Mouse (Mus musculus) left cerebral cortex, adult 2 months (tissue): ENCODE measurements at regions not wholly inside any gene's neighbourhood (a gene's known extent, or its start where the extent isn't known, plus 50 kb on each side); places are given as distances from the start of the nearest gene placed in this dataset.

Source experiments
- DNase-seq, 2 experiments: peaks; one replicate each; pipeline ENCODE4 v3.0.0; 2021 to 2022; ENCODE audit warnings: low spot score in 2 of 2, mixed read lengths in 1 of 2; ENCODE audit errors: extremely low spot score in 1 of 2
- H3K27ac ChIP-seq: fragments of 200-600 bp; 2 replicates; pipeline ENCODE4 v1.8.1; 2022
- H3K4me3 ChIP-seq: fragments of 200-600 bp; 2 replicates; pipeline ENCODE4 v1.8.1; 2022
- CTCF ChIP-seq: fragments of 200-600 bp; IDR thresholded peaks from 2 replicates; pipeline ENCODE4 v1.8.1; 2022; ENCODE audit warnings: antibody characterized with exemption, mild to moderate bottlenecking, moderate library complexity
- intact Hi-C: fragments of 180-260 bp; cut with DNase I; formaldehyde crosslinking; loops from one replicate; pipeline ENCODE4 v1.15.1; 2025

DNA sequence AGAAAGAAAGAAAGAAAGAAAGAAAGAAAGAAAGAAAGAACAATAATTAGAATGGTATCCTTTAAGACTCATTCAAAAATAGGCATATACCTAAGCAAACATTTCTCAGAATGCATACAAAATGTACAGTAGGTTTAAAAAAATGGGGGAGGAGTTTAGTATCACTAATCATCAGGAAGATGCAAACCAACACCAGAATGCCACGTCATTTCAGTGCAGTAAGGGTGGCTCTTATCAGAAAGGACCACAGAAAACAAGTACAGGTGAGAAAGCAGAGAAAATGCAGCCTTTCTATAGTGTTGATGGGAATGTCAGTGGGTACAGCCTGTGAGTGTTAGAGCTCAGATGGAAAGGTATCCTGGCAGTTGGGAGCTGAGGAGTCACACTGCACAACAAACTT, 55.6 kb upstream of the Gm47985 start:
- intact Hi-C loops, result loop anchor here (5.0 kb wide), 1 partner anchor 39 kb away; no protein-coding TSS in a partner anchor
- no peak for DNase-seq
- no peak for TF ChIP-seq CTCF
- Histone ChIP-seq H3K4me3 (no peak overlapping the region), H3K27ac (no peak overlapping the region)

DNA sequence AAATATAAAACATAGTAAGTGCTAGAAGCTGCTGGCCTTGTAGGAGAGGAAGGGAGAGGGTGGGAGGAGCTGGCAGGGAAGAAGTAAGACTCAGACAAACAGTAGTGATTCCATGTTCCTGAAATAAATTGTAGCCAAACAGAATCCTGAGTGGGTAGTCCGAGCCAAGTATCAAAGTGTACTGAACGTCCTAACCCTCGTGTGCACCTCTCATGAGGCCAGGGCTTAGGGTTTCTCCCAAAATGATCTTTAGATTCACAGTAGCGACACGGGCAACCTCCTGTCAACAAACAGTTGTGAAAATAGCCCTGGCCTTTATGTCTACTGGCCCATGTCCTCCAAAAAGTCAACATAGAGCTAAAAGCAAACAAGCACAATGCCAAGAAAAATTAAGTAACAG, 54.3 kb upstream of the Gm47985 start:
- no peak overlapping the region for H3K4me3 ChIP-seq
- intact Hi-C loops, result loop anchor here (5.0 kb wide), 1 partner anchor 41 kb away; no protein-coding TSS in a partner anchor
- TF ChIP-seq CTCF, result no peak

DNA sequence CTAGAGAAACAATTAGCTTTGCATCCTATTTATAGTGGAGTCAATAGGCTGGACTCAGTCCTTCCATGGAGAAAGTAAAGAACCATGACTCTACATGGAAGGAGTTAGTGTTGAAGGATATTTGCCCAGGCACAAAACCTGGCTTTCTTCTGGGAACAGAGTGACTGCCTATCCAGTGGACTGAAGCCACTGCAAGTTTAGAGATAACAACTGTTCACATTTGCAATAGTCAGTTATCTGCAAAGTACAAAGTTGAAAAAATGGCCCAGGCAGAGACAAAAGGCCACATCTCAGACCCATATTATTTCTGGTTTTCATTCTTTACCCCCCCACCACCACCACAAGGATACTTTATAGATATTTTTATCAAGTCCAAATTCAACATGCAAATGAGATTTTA, 53.4 kb upstream of the Gm47985 start:
- intact Hi-C loops, result loop anchor here (5.0 kb wide), 1 partner anchor 42 kb away; no protein-coding TSS in a partner anchor
- H3K4me3 ChIP-seq, result no peak overlapping the region
- no peak for DNase-seq
- H3K27ac ChIP-seq, result no peak overlapping the region
- no peak for TF ChIP-seq CTCF

More for the DNA sequence above, 54.3 kb upstream of the Gm47985 start:
- DNase-seq, result no peak
- H3K27ac ChIP-seq, result no peak overlapping the region; the same call in 1 of the 2 replicates

DNA sequence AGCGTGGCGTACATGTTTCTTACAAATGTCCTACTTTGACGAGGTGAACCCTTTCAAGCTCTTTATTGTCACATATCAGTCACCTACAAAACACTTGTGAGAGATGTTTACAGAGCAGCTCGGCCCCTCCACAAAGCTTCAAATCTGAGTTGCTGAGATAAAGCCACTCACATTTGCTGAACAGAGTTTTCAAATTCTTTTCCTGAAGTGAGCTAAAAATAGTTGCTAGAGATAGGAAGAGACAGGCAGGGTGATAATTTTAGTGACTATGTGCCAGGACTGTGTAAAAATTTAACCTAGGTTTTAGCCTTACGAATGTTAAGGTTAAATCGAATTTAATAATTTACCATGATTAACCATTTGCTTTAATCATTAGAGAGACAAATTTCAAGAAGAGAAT, 52.3 kb upstream of the Gm47985 start:
- TF ChIP-seq CTCF, result no peak
- H3K4me3 ChIP-seq, result no peak overlapping the region
- DNase-seq, result no peak
- no peak overlapping the region for H3K27ac ChIP-seq
- intact Hi-C loops, result no loop called here

DNA sequence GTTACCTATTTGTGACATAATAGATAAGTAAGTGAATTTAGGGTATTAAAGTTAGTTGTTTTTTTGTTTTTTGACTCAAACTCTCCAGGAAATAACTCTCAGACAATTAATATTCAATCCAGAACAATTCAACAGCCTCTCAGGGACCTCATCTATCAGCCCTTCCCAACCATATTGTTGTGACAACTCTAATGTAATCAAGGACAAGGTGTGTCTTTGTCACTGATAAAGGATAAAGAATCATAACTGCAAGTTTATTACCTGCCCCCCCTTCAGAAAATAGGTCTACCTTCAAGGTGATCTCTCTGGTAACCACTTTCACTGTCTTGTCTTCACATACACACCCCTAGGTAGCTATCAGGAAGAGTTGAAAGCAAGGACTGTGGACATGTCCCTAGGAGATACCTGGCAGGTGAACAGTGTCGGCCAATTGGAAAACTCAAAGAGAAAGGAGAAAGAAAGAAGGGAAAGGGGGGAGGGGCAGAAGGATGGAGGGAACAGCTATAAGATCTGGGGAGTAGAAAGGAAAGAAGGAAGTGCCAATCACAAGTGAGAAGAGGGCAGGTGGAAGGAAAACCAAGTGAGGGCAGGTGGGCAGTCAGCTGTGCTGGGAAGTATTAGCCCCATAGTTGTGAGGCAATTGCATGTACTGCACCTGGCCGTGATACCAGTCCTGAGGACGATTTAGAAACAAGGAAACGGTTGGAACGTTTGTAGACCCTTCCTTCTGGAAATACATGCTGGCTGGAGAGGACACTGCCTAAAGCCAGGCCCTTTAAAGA, 51.3 kb upstream of the Gm47985 start:
- intact Hi-C loops, result no loop called here
- TF ChIP-seq CTCF, result no peak
- no peak overlapping the region for H3K4me3 ChIP-seq
- H3K27ac ChIP-seq, result no peak overlapping the region
- DNase-seq, result no peak

DNA sequence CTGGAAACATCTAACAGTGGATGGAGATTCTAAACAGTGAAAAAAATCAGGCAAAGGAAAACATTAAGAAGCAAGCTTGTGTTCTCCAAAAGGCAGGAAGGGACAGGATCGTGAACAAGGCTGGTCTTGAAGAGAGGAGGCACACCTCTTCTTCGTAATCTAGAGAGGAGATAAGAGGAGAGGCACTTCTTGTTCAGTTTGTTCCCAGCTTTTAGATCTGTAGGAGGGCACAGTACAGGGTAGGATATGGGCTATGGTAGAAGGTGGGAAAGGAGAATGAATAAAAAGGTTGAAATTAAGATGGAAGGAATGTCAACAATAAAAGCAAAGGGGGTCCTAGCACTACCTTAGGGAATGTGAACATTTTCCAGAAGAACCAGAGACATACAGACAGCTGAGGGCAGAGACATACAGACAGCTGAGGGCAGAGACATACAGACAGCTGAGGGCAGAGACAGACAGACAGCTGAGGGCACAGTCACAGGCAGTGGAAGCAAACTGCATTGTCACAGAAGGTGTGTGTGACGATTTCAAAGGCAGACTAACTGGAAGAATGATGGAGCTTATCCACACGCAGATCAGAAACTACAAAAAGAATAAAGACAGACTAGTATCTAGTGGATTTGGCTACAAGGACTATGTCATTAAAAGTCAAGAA, 50.6 kb upstream of the Gm47985 start:
- intact Hi-C loops, result no loop called here
- no peak for TF ChIP-seq CTCF
- Histone ChIP-seq H3K4me3 (no peak overlapping the region), H3K27ac (no peak overlapping the region)
- DNase-seq, result no peak
